Mouse (Mus musculus): ENCODE data around the gene Irf1.

The Irf1 gene

GRCm38 (mm10) chr11:53761822-53762221, 8.0 kb upstream of the Irf1 start:
- no peak for DNase-seq

- no peak for DNase-seq
Observed at GRCm38 (mm10) chr11:53762426-53762825, 7.4 kb upstream of the Irf1 start.

- DNase-seq, result peak; percentile 41
Observed at GRCm38 (mm10) chr11:53762827-53763495, 6.9 kb upstream of the Irf1 start.

GRCm38 (mm10) chr11:53763496-53764140, 6.2 kb upstream of the Irf1 start:
- peak; percentile 76 for DNase-seq

GRCm38 (mm10) chr11:53764581-53764980, 5.2 kb upstream of the Irf1 start:
- no peak for DNase-seq

- no peak for DNase-seq
Observed at GRCm38 (mm10) chr11:53768422-53769184, 1.2 kb upstream of the Irf1 start.

- DNase-seq, result no peak
Observed at GRCm38 (mm10) chr11:53769185-53769576, 633 bp upstream of the Irf1 start.

- DNase-seq, result peak; percentile 63
Observed at GRCm38 (mm10) chr11:53770125-53770791, 444 bp downstream of the Irf1 start.

GRCm38 (mm10) chr11:53771001-53771744, 1.4 kb downstream of the Irf1 start:
- no peak for DNase-seq

- DNase-seq, result no peak
Observed at GRCm38 (mm10) chr11:53772536-53772935, 2.7 kb downstream of the Irf1 start.

- no peak for DNase-seq
Observed at GRCm38 (mm10) chr11:53773087-53773486, 3.3 kb downstream of the Irf1 start, which contains the start of gene Gm17334. Gene Gm17334 (minus strand): TSS chr11:53773187.

- DNase-seq, result no peak
Observed at GRCm38 (mm10) chr11:53773641-53774360, 4.0 kb downstream of the Irf1 start.

- no peak for DNase-seq
Observed at GRCm38 (mm10) chr11:53774659-53775255, 4.9 kb downstream of the Irf1 start.

GRCm38 (mm10) chr11:53777736-53778135, 7.9 kb downstream of the Irf1 start:
- DNase-seq, result no peak

- no peak for DNase-seq
Observed at GRCm38 (mm10) chr11:53778455-53778854, 8.6 kb downstream of the Irf1 start.

- DNase-seq, result no peak
Observed at GRCm38 (mm10) chr11:53779808-53780207, 10.0 kb downstream of the Irf1 start.

GRCm38 (mm10) chr11:53780262-53780661, 10.4 kb downstream of the Irf1 start:
- DNase-seq, result no peak

- DNase-seq, result no peak
Observed at GRCm38 (mm10) chr11:53781201-53781775, 11.5 kb downstream of the Irf1 start.

GRCm38 (mm10) chr11:53781964-53782363, 12.2 kb downstream of the Irf1 start:
- DNase-seq, result no peak

GRCm38 (mm10) chr11:53783288-53783687, 13.5 kb downstream of the Irf1 start:
- no peak for DNase-seq
